Mouse (Mus musculus): ENCODE data around the gene Slc43a3.
A peak's percentile ranks its signal among the peaks of the same experiment; 100 is the strongest.
"Not testable (repeated sequence)": the region's sequence is repeated elsewhere in the genome, so short reads cannot be mapped to it uniquely, and the experiment has no call there.

The Slc43a3 gene

GRCm38 (mm10) chr2:84936474-84937429 lies at the start of gene Slc43a3:
Gene Slc43a3, plus strand, starts transcription at chr2:84936579.
- DNase-seq (ENCODE audit: low spot score in 2 of 2), result peak; percentile 37 to 46

- peak; percentile 79 to 82 for DNase-seq (ENCODE audit: low spot score in 2 of 2)
Observed at GRCm38 (mm10) chr2:84886821-84887281, 49.5 kb upstream of the Slc43a3 start.

- peak; percentile 68 to 73 for DNase-seq (ENCODE audit: low spot score in 2 of 2)
Observed at GRCm38 (mm10) chr2:84887411-84888271, 48.7 kb upstream of the Slc43a3 start.

DNA sequence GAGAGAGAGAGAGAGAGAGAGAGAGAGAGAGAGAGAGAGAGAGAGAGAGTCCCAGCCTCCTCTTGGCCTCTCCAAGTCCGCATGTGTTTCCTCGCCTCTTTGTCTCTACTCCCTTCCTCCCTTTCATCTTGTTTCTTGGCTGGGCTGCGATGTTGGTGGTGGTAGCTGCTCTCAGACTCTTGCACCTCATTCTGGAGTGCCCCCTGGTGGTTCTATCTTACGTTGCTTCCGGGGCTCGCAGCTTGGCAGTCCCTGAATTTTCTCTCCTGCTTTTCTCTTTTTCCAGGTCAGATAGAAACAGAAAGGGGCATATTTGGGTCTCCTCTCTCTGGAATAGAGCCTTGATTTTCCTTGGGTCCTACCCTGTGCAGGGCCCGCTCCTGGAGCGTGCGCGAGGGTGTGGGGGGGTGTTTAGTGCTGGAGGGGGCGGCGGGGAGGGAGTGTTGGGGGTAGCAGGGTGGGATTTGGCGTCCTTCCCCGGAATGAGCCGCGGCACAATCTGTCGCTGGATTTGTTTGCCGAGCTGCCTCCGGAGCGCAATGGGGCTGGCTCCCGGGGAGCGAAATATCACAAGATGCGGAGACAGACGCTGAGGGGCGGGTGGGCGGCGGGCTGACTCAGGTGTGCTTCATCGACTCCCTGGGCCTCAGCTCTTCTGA lies 47.6 kb upstream of the Slc43a3 start:
- DNase-seq (ENCODE audit: low spot score in 2 of 2), result peak; percentile 88

- DNase-seq (ENCODE audit: low spot score in 2 of 2), result peak in 1 of 2 experiments; percentile 63
Observed at GRCm38 (mm10) chr2:84889316-84890044, 46.9 kb upstream of the Slc43a3 start.

- DNase-seq (ENCODE audit: low spot score in 2 of 2), result peak; percentile 82 to 88
Observed at GRCm38 (mm10) chr2:84890045-84890340, 46.4 kb upstream of the Slc43a3 start.

DNA sequence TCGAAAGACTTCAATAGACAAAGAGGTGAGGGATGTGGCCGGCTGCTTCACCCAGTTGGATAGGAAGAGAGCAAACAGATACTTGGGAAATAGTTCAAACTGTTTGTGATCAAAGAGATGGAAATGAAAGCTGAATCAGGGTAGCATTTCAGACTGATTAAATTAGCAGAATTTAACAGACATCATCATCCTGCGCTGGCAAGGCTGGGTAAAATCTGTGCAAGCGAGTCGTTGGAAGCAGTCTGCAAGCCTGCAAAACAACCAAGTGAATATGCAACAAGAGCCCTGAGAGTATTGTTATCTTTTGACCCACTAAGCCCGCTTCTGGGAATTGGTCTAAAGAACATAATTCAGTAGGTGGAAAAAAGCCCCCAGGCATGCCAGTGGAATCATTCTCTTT lies 43.0 kb upstream of the Slc43a3 start:
- DNase-seq (ENCODE audit: low spot score in 2 of 2), result peak in 1 of 2 experiments; percentile 36

DNA sequence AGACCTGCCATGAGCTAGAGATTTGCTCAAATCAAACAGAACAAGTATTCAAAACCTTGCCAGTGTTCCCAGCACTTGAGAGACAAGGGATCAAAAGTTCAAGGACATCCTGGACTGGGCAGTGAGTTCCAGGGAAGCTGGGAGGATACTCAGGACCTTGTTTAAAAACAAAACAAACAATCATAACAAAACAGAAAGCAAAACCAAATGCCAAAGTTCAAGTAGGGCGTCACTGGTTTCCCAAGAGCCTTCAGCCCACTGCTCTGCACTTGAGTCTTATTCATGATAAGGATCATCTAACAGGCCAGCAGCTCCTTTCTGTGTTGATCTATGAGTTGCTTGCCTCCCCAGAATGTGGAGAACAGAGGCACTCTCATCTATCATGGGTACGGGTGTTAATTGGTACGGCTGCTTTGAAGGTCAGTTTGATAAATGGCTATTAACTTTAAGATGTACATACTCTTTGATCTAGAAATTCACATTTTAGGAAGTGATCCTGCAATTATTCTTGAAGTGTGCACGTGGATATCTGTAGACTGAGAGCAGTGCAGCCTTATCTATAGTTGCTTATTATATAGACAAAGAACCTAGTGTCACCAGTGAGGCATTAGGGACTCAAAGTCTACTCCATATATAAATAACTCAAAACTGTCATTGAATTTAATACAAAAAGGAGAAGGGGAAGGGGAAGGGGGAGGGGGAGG lies 40.7 kb upstream of the Slc43a3 start:
- DNase-seq (ENCODE audit: low spot score in 2 of 2), result no peak

DNA sequence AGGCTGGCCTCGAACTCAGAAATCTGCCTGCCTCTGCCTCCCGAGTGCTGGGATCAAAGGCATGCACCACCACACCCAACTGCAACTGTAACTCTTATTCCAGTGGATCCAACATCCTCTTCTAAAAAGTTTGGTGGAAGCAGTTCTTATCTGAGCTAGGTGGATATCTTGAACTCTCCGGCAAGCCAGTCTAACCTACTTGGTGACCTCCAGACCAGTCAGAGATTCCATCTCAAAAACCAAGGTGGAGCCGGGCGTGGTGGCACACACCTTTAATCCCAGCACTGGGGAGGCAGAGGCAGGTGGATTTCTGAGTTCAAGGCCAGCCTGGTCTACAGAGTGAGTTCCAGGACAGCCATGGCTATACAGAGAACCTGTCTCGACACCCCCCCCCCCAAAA lies 39.7 kb upstream of the Slc43a3 start:
- DNase-seq (ENCODE audit: low spot score in 2 of 2), result not testable (repeated sequence)

GRCm38 (mm10) chr2:84912722-84913121 lies 23.7 kb upstream of the Slc43a3 start:
- no peak for DNase-seq (ENCODE audit: low spot score in 2 of 2)

DNA sequence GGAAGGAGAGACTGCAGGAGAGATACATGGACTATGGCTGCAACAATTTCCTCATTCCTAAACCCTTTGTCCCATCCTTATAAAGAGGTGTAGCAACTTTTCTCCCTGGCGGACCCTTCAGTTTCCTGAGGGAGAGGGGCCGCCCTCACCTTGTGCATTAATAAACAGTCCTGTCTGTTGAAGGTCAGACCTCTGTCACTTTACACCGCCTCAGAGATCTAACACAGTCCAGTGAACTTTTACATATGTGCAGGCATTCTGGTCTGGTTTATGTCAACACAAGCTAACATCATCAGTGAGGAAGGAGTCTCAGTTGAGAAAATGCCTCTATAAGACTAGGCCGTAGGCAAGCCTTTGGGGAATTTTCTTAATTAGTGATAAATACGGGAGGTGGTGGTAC lies 22.5 kb upstream of the Slc43a3 start:
- DNase-seq (ENCODE audit: low spot score in 2 of 2), result no peak

DNA sequence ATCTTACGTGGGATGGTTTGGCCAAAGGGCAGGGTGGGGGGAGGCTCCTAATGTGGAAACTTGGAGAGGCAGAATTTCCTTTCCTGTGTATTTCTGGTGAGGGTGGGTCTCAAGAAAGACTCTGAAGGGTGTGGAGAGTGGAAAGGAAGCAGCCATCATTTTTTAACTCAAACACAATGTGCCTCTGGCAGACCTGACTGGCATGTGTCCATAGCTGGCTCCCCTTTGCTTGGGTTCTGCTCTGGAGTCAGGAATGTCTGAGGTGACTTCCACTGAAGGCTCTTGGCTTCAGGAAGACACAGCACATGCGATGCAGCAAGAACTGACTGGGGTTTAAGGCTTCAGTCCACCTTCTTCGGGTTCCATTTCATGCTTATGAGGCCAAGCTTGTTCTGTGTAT lies 21.0 kb upstream of the Slc43a3 start:
- DNase-seq (ENCODE audit: low spot score in 2 of 2), result no peak

DNA sequence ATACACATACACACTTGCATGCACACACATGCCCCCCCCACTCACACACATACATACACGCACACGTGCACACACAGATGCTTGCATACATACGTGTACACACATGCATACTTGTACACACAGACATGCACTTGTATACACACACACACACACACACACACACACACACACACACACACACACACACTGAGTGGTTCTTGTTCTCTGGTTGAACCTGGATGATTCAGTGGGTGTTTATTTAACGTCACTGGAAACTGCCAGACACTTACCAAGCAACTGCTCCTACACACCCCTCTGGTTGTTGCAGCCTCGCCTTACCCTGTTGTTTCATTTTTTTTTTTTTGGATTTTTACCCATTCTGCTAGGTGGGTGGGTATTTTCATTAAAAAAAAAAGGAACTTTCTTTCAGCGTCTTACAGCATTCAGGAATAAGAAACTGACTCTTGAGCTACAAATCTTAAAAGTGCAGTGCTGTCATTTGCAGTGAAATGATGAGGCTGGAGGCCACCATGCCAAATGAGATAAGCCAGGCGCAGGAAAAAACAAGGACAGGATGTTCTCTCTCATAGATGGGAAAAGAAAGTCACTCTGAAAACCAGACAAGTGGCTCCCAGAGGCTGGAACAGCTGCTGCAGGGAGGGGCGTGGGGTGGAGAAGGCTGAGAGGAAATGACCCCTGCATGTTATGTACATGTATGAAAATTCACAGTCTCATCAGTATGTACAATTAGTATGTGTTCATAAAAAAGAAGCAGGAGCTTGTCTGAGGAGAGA lies 19.6 kb upstream of the Slc43a3 start:
- DNase-seq (ENCODE audit: low spot score in 2 of 2), result no peak

GRCm38 (mm10) chr2:84918188-84918587 lies 18.2 kb upstream of the Slc43a3 start:
- DNase-seq (ENCODE audit: low spot score in 2 of 2), result no peak

DNA sequence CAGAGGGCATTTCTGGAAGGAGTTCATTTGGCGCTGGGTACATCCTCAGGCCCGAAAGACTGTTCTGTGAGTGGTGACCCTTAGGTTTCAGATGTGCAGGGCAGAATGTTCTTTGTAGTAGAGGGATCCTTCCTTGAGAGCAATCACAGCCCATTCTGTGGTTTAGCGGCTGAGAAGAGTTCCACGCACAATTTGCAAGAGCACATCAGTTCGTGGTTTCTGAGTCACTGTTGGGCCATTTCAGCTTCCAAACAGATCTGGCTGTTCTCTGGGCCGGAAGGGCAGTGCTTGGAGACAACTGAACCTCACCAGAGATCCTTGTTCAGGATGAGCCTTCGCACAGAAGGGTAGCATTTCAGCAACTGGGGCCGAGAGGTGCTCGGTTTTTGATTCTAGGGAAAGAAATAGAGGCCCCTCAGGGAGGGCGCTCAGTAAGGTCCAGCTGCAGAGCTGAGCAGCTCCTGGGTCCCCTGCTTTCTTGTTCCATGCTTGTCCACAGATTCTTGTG lies 16.7 kb upstream of the Slc43a3 start:
- no peak for DNase-seq (ENCODE audit: low spot score in 2 of 2)

- DNase-seq (ENCODE audit: low spot score in 2 of 2), result no peak
Observed at GRCm38 (mm10) chr2:84930186-84930585, 6.2 kb upstream of the Slc43a3 start.

DNA sequence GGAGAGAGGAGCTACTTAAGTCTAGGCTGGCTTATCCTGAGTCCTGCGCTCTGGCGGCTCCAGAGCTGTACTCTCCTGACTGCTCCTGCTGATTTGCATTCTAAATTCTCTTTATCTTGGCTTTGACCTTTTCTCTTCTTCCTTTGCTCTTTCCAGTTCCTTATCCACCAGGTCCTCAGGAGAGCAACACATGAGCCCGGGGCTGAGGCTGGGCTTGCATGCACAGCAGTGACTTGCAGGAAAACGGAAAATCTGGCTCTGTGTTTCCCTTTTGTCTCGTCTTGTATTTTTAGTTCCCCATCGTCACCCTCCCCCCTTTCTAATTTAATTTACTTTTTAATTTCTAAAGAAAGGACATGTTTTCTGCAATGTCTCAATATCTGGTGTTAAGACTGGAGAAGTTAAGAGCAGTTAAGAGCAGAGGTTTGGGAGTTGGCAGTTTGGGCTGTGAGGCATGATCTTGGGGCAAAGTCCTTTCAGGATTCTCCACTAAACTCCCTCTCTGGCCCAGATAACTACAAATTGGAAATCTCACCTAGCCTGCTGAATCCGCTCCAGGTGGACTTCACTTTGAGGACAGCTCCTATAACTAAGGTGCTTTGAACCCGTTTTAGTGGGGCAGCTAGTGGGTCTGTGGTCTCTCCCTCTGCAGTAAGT lies 2.3 kb upstream of the Slc43a3 start:
- no peak for DNase-seq (ENCODE audit: low spot score in 2 of 2)

- DNase-seq (ENCODE audit: low spot score in 2 of 2), result no peak
Observed at GRCm38 (mm10) chr2:84934649-84935007, 1.8 kb upstream of the Slc43a3 start.

- no peak for DNase-seq (ENCODE audit: low spot score in 2 of 2)
Observed at GRCm38 (mm10) chr2:84935065-84935464, 1.3 kb upstream of the Slc43a3 start.
